In genomic region chr7:143505823-143506222, GRCm38 (mm10) we compare ENCODE assay signal across 9 mouse cellular contexts. TPM values are rescaled to one million over a fixed set of nuclear protein-coding genes. Genes with fewer than 3 reads are reported as not detected.
DNase-seq lines count a peak whose midpoint lies in the region; ATAC-seq and TF ChIP-seq lines count a peak whose summit lies in the region.
"Had no signal": no experiment of that assay in that cellular context is flagged by ENCODE, and none has a peak within 500 bp of the region (broad histone marks: within the 10 kb centered on the region; RNA-seq: fewer than 3 reads in every experiment).

No protein-coding gene starts in this region.

- no peak for TF ChIP-seq POLR2A in bone marrow, adult 2 months (IDR thresholded peaks at IDR 0.05; ENCODE audit: borderline replicate concordance, control insufficient read depth, low read depth, low read length)

- no peak overlapping the region for H3K4me3 ChIP-seq in bone marrow, adult 2 months (replicated peaks; ENCODE audit: control insufficient read depth, low read depth, low read length)
- H3K4me3 ChIP-seq in lung, embryonic 15.5 days, result no peak overlapping the region

- H3K9ac ChIP-seq in lung, embryonic 15.5 days, result no peak overlapping the region

- peak; percentile 36 to 60 for DNase-seq in monocyte, adult 2 months (ENCODE audit: low read depth in 1 of 2, low spot score in 2 of 2)
- peak; percentile 44 for DNase-seq in fibroblast of lung, adult 2 months (ENCODE audit: low read depth)
- peak; percentile 89 for DNase-seq in kidney, postnatal 14 days
- peak; percentile 27 for DNase-seq in skeletal muscle tissue, adult 2 months (ENCODE audit: low read depth, low spot score)

- WGBS in bone marrow, adult 2 months, result 21% methylated on average over 11 of the region's 11 CpGs
- 25% methylated on average over 11 of the region's 11 CpGs for WGBS in lung, embryonic 15.5 days

- peaks cover 1% of the 10 kb centered on the region; the same call in 1 of the 2 replicates for H3K4me1 ChIP-seq in bone marrow, adult 2 months (ENCODE audit: control insufficient read depth, insufficient read depth, low read length)
- H3K4me1 ChIP-seq in lung, embryonic 15.5 days, result peaks cover 16% of the 10 kb centered on the region

- no peak overlapping the region for H3K27ac ChIP-seq in bone marrow, adult 2 months (ENCODE audit: control insufficient read depth, insufficient read depth, low read depth, low read length, poor library complexity)
- no peak overlapping the region for H3K27ac ChIP-seq in lung, embryonic 15.5 days

- H3K36me3 ChIP-seq in lung, embryonic 15.5 days, result no peaks in the 10 kb centered on the region

- peaks cover 44% of the 10 kb centered on the region for H3K27me3 ChIP-seq in lung, embryonic 15.5 days

- peak; percentile 71 for TF ChIP-seq CTCF in bone marrow, adult 2 months (IDR thresholded peaks at IDR 0.05; ENCODE audit: control insufficient read depth, insufficient read depth, low read length)

- no peaks in the 10 kb centered on the region for H3K9me3 ChIP-seq in lung, embryonic 15.5 days

- no peak overlapping the region for H3K4me2 ChIP-seq in lung, embryonic 15.5 days

- no peak for ATAC-seq in monocyte, adult 5-6 weeks (replicated peaks; ENCODE audit: insufficient number of reproducible peaks, low FRiP score, low TSS enrichment, poor library complexity, severe bottlenecking)
- peak; percentile 20; the same call in 1 of the 2 replicates for ATAC-seq in lung, embryonic 15.5 days (ENCODE audit: borderline replicate concordance, extremely low read depth, low FRiP score, low TSS enrichment)
- no peak for ATAC-seq in inflammation-experienced regulatory T-cells, adult 6 months

RNA-seq across cellular contexts. Expression of gene Phlda2, which starts 2.9 kb away (rescaled TPM):
- total RNA-seq in monocyte, adult 5-6 weeks (2017), result not detected in 3 replicates
- 9.1 TPM in 1 of 2 replicates, not detected in the other for polyA plus RNA-seq in bone marrow, adult 2 months (2011; ENCODE audit: insufficient read depth, insufficient read length, low replicate concordance, missing spikeins)
- polyA plus RNA-seq in lung, embryonic 15.5 days (2015; fragmentation: Nextera tagmentation; extraction: Ambion mirVana), result 4.7 and 4.9 TPM in 2 replicates
- polyA plus RNA-seq in inflammation-experienced regulatory T-cells, adult 6 months (2017; shearing (Covaris generic)), result not detected
- total RNA-seq: left cerebral cortex, adult 8-10 months had no signal

RNA-seq across cellular contexts. Expression of gene Slc22a18, which starts 32.3 kb away (rescaled TPM):
- total RNA-seq in monocyte, adult 5-6 weeks (2017), result 1.3 TPM in 1 of 3 replicates, not detected in the others
- polyA plus RNA-seq in bone marrow, adult 2 months (2011; ENCODE audit: insufficient read depth, insufficient read length, low replicate concordance, missing spikeins), result 3.3 TPM in 1 of 2 replicates, not detected in the other
- 1.9 and 2.4 TPM in 2 replicates for polyA plus RNA-seq in lung, embryonic 15.5 days (2015; fragmentation: Nextera tagmentation; extraction: Ambion mirVana)
- polyA plus RNA-seq in inflammation-experienced regulatory T-cells, adult 6 months (2017; shearing (Covaris generic)), result under 1 TPM in 1 of 3 experiments, not detected in 2; 0.54 TPM

RNA-seq across cellular contexts. Expression of gene Nap1l4, which starts 43.1 kb away (rescaled TPM):
- 121 to 136 TPM (median 124 TPM) in 3 replicates for total RNA-seq in monocyte, adult 5-6 weeks (2017)
- 104 and 143 TPM in 2 replicates for polyA plus RNA-seq in bone marrow, adult 2 months (2011; ENCODE audit: insufficient read depth, insufficient read length, low replicate concordance, missing spikeins)
- polyA plus RNA-seq in lung, embryonic 15.5 days (2015; fragmentation: Nextera tagmentation; extraction: Ambion mirVana), result 254 and 255 TPM in 2 replicates
- 100 to 1,000 TPM; 258 to 310 (median 262) TPM for polyA plus RNA-seq in inflammation-experienced regulatory T-cells, adult 6 months (2017; shearing (Covaris generic))

RNA-seq across cellular contexts. Expression of gene Cdkn1c, which starts 45.0 kb away (rescaled TPM):
- total RNA-seq in monocyte, adult 5-6 weeks (2017), result 3.5 to 20.8 TPM (median 3.8 TPM) in 3 replicates
- polyA plus RNA-seq in bone marrow, adult 2 months (2011; ENCODE audit: insufficient read depth, insufficient read length, low replicate concordance, missing spikeins), result 4.3 and 8.0 TPM in 2 replicates
- 553 and 555 TPM in 2 replicates for polyA plus RNA-seq in lung, embryonic 15.5 days (2015; fragmentation: Nextera tagmentation; extraction: Ambion mirVana)
- polyA plus RNA-seq in inflammation-experienced regulatory T-cells, adult 6 months (2017; shearing (Covaris generic)), result under 1 TPM in 2 of 3 experiments, not detected in 1; 0.25 to 0.64 TPM

Comparison
In these comparisons a context has a peak if more than half of its experiments do, and no peak if none do; other contexts are left out.
1. DNase-seq: peak in every context shown above with its lines; median percentile 89 in kidney, postnatal 14 days; 48 in monocyte, adult 2 months; 44 in fibroblast of lung, adult 2 months; 27 in skeletal muscle tissue, adult 2 months.